Mouse (Mus musculus): ENCODE data around the gene Tead3. TPM values are rescaled to one million over a fixed set of nuclear protein-coding genes. Genes with fewer than 3 reads are reported as not detected.
A peak's percentile ranks its signal among the peaks of the same experiment; 100 is the strongest.

Tead3 gene
- total and polyA plus RNA-seq, 3 experiments: 0.22 to 0.90 (median 0.41) TPM

DNA sequence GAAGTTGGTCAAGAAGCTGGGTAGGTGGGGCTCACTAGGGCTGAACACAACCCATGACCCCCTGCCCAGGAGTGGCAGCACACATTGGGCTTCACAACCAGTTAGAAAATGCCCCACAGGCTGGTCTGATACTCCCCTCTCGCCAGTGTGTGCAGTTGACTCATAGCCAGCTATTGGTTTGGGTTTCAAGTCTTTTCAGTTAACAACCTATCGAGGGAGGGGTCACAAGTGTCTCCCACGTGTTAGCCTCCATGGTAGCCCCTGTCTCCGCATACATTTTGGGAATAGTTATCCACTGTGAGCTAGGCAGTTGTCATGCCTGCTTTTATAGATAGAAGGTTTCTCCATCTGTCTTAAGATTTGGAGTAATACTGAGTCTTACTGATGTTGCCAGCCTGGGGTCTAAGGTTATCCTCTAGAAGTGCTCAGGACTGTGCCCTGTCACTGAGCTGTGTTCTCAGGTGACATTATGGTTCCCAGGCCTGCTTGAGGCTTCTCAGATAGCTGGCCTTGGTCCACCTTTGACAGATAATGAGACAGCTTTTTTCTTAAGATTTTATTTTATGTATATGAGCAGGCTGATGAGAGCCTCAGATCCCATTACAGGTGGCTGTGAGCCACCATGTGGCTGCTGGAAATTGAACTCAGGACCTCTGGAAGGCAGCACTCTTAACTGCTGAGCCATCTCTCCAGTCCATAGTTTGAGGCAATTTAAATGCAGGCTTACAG, 20.9 kb downstream of the Tead3 start:
- peaks cover 88% of the 10 kb centered on the region for H3K36me3 ChIP-seq (replicated peaks)
- ATAC-seq (ENCODE audit: extremely low read depth, insufficient number of reproducible peaks, low FRiP score, poor library complexity, severe bottlenecking): no peak
- H3K4me3 ChIP-seq (ENCODE audit: low read depth, low read length): peak overlapping the region; percentile 98
- TF ChIP-seq GATA1 (IDR thresholded peaks at IDR 0.05; ENCODE audit: borderline replicate concordance, low read length) (no peak), TAL1 (conservative IDR thresholded peaks at IDR 0.05; ENCODE audit: low read depth, low read length) (no peak), POLR2AphosphoS5 (IDR thresholded peaks at IDR 0.05; ENCODE audit: insufficient replicate concordance, low read depth, low read length) (no peak; the same call in 1 of the 2 replicates), GATA2 (IDR thresholded peaks at IDR 0.05; ENCODE audit: borderline replicate concordance, low read depth, low read length) (no peak), CTCF (IDR thresholded peaks at IDR 0.05; ENCODE audit: low read depth, low read length) (no peak)
- H3K9me3 ChIP-seq (replicated peaks): no peaks in the 10 kb centered on the region
- DNase-seq (ENCODE audit: low spot score): no peak
- peaks cover 57% of the 10 kb centered on the region for H3K4me1 ChIP-seq (ENCODE audit: insufficient read depth, low read depth, low read length)
- H3K27me3 ChIP-seq (ENCODE audit: insufficient read depth, low read length): peaks cover 12% of the 10 kb centered on the region; the same call in 1 of the 2 replicates

DNA sequence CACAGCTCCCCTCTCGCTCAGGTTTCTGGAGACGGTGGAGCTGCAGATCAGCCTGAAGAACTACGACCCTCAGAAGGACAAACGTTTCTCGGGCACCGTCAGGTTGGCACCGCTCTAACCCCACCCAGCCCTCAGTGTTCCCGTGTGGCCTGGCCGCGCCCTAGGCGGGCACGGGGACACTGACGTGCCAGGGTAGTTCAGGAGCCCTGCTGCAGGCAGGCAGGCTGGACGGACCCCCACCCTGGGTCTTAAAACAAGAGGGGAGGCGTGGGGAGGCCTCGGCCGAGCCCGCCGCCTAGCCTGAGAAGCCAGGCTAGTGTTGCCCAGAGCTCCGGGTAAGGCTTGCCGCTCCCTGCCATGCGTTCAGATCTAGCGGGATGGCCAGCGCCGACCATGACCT, 21.7 kb downstream of the Tead3 start:
- peaks cover 52% of the 10 kb centered on the region for H3K4me1 ChIP-seq (ENCODE audit: insufficient read depth, low read depth, low read length)

DNA sequence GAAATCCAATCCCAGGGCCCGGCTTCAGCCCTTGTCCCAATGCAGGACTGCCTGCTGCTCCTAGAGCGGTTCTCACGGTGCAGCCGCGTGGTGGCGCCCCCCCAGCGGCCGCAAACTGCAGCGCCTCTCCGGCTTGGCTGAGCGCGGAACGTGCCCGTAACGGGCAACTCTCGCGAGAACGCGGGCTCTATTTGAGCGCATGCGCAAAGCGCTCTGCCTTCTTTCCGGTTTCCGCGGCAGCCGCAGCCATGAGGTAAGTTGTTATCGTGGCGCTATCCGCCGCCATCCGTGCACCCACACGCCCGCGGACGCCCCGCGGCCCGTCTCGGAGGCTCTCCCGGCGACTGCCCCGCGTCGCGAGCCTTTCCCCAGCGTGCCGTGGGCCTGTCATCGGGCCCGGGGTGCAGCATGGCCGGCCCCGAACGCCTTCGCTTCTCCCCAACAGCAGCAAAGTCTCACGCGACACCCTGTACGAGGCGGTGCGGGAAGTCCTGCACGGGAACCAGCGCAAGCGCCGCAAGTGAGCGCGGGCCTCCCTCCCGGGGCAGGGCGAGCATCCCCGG, 22.2 kb downstream of the Tead3 start, which contains the start of gene Rpl10a:
TSS of gene Rpl10a (plus strand) at position 106 of the 563 bp plus-strand sequence.
- Histone ChIP-seq H3K9me3 (replicated peaks) (peaks cover 8% of the 10 kb centered on the region), H3K4me3 (ENCODE audit: low read depth, low read length) (peak within 1 kb of the TSS; percentile 98), H3K36me3 (replicated peaks) (peaks cover 93% of the 10 kb centered on the region), H3K4me1 (ENCODE audit: insufficient read depth, low read depth, low read length) (peaks cover 50% of the 10 kb centered on the region), H3K27me3 (ENCODE audit: insufficient read depth, low read length) (peaks cover 5% of the 10 kb centered on the region; the same call in 1 of the 2 replicates)
- ATAC-seq (ENCODE audit: extremely low read depth, insufficient number of reproducible peaks, low FRiP score, poor library complexity, severe bottlenecking): 0 out of 2 replicates have a peak, but pooled peaks have one; percentile 32
- TF ChIP-seq GATA1 (IDR thresholded peaks at IDR 0.05; ENCODE audit: borderline replicate concordance, low read length): no peak
- no peak for TF ChIP-seq GATA2 (IDR thresholded peaks at IDR 0.05; ENCODE audit: borderline replicate concordance, low read depth, low read length)
- peak; percentile 72; the same call in 1 of the 2 replicates for TF ChIP-seq POLR2AphosphoS5 (IDR thresholded peaks at IDR 0.05; ENCODE audit: insufficient replicate concordance, low read depth, low read length)
- TF ChIP-seq CTCF (IDR thresholded peaks at IDR 0.05; ENCODE audit: low read depth, low read length): 0 out of 2 replicates have a peak, but pooled peaks have one; percentile 29
- peak; percentile 71 for DNase-seq (ENCODE audit: low spot score)

More for the DNA sequence above, 21.7 kb downstream of the Tead3 start:
- no peak for ATAC-seq (ENCODE audit: extremely low read depth, insufficient number of reproducible peaks, low FRiP score, poor library complexity, severe bottlenecking)
- no peak for DNase-seq (ENCODE audit: low spot score)
- peak overlapping the region; percentile 98 for H3K4me3 ChIP-seq (ENCODE audit: low read depth, low read length)
- TF ChIP-seq GATA2 (IDR thresholded peaks at IDR 0.05; ENCODE audit: borderline replicate concordance, low read depth, low read length) (no peak), CTCF (IDR thresholded peaks at IDR 0.05; ENCODE audit: low read depth, low read length) (no peak), POLR2AphosphoS5 (IDR thresholded peaks at IDR 0.05; ENCODE audit: insufficient replicate concordance, low read depth, low read length) (no peak; the same call in 1 of the 2 replicates), GATA1 (IDR thresholded peaks at IDR 0.05; ENCODE audit: borderline replicate concordance, low read length) (no peak), TAL1 (conservative IDR thresholded peaks at IDR 0.05; ENCODE audit: low read depth, low read length) (no peak)
- peaks cover 5% of the 10 kb centered on the region for H3K9me3 ChIP-seq (replicated peaks)
- peaks cover 92% of the 10 kb centered on the region for H3K36me3 ChIP-seq (replicated peaks)
- H3K27me3 ChIP-seq (ENCODE audit: insufficient read depth, low read length): peaks cover 8% of the 10 kb centered on the region; the same call in 1 of the 2 replicates

DNA sequence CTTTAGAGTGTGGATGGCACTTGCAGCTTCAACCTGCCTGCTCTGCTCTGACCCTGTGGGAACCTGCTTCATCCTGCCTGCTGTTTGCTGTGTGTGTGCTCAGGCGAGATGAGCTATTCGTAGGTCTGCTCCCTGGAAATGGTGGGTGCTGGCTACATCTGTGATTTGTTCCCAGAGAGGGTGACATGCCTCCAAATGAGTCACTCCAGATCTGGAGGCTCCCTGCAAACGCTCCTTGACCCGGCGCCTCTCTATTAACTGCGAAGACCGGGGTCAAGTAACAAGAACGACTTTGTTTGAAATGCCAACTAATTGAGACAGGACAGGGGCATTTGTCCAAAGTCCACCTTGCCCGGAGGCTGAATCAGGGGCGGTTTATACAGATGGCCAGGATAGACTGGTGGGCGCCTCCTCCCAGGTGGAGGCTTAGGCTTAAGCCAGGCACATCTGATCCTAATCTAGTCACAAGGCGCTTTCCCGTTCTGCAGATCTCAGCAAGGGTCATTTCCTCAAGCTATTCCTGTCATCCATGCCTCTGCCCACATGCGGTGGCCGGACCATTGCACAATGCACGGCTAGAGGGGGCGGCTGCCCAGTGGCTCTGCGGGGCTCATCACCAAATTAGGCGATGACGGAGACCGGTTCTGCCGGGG, 22.8 kb downstream of the Tead3 start:
- DNase-seq (ENCODE audit: low spot score) (no peak), ATAC-seq (ENCODE audit: extremely low read depth, insufficient number of reproducible peaks, low FRiP score, poor library complexity, severe bottlenecking) (no peak)
- H3K36me3 ChIP-seq (replicated peaks): peaks cover 95% of the 10 kb centered on the region
- H3K9me3 ChIP-seq (replicated peaks): peaks cover 8% of the 10 kb centered on the region
- H3K4me1 ChIP-seq (ENCODE audit: insufficient read depth, low read depth, low read length): peaks cover 43% of the 10 kb centered on the region
- no peaks in the 10 kb centered on the region for H3K27me3 ChIP-seq (ENCODE audit: insufficient read depth, low read length)
- peak overlapping the region; percentile 98 for H3K4me3 ChIP-seq (ENCODE audit: low read depth, low read length)
- no peak for TF ChIP-seq TAL1 (conservative IDR thresholded peaks at IDR 0.05; ENCODE audit: low read depth, low read length)
- TF ChIP-seq GATA1 (IDR thresholded peaks at IDR 0.05; ENCODE audit: borderline replicate concordance, low read length): no peak
- no peak for TF ChIP-seq POLR2AphosphoS5 (IDR thresholded peaks at IDR 0.05; ENCODE audit: insufficient replicate concordance, low read depth, low read length)
- TF ChIP-seq CTCF (IDR thresholded peaks at IDR 0.05; ENCODE audit: low read depth, low read length): no peak
- TF ChIP-seq GATA2 (IDR thresholded peaks at IDR 0.05; ENCODE audit: borderline replicate concordance, low read depth, low read length): no peak

DNA sequence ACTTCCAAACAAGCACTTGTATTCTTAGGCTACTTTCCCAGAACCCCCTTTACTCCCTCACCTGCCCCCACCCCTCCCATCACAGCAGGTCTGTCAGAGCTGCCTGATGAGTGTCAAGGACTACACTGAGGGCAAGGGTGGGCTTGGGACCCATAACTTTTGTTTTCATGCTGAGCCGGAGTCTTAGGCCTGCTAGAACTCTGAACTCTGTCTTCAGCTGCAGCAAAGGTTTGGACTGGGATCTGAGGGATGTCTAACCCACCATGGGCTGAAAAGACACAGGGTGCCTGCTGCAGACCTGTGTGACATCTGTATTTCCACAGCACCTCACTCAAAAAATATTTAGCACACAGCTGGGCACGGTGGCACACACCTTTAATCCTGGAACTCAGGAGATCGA, 23.7 kb downstream of the Tead3 start:
- H3K36me3 ChIP-seq (replicated peaks): peaks cover 95% of the 10 kb centered on the region
- ATAC-seq (ENCODE audit: extremely low read depth, insufficient number of reproducible peaks, low FRiP score, poor library complexity, severe bottlenecking) (no peak), DNase-seq (ENCODE audit: low spot score) (no peak)
- H3K27me3 ChIP-seq (ENCODE audit: insufficient read depth, low read length): no peaks in the 10 kb centered on the region
- H3K4me1 ChIP-seq (ENCODE audit: insufficient read depth, low read depth, low read length): peaks cover 37% of the 10 kb centered on the region
- peaks cover 8% of the 10 kb centered on the region for H3K9me3 ChIP-seq (replicated peaks)
- no peak overlapping the region for H3K4me3 ChIP-seq (ENCODE audit: low read depth, low read length)
- TF ChIP-seq GATA1 (IDR thresholded peaks at IDR 0.05; ENCODE audit: borderline replicate concordance, low read length): no peak
- no peak for TF ChIP-seq POLR2AphosphoS5 (IDR thresholded peaks at IDR 0.05; ENCODE audit: insufficient replicate concordance, low read depth, low read length)
- TF ChIP-seq TAL1 (conservative IDR thresholded peaks at IDR 0.05; ENCODE audit: low read depth, low read length): no peak
- no peak for TF ChIP-seq GATA2 (IDR thresholded peaks at IDR 0.05; ENCODE audit: borderline replicate concordance, low read depth, low read length)
- no peak for TF ChIP-seq CTCF (IDR thresholded peaks at IDR 0.05; ENCODE audit: low read depth, low read length)
